Mouse (Mus musculus): ENCODE data around the gene Neurod4. TPM values are rescaled to one million over a fixed set of nuclear protein-coding genes. Genes with fewer than 3 reads are reported as not detected.
"Not testable (repeated sequence)": the region's sequence is repeated elsewhere in the genome, so short reads cannot be mapped to it uniquely, and the experiment has no call there.

Neurod4 gene
- under 1 TPM; 0.10 to 0.18 TPM for total RNA-seq (2021)
- long read RNA-seq, experiment 1 = 0 reads
- long read RNA-seq, experiment 2 = 0 reads

DNA sequence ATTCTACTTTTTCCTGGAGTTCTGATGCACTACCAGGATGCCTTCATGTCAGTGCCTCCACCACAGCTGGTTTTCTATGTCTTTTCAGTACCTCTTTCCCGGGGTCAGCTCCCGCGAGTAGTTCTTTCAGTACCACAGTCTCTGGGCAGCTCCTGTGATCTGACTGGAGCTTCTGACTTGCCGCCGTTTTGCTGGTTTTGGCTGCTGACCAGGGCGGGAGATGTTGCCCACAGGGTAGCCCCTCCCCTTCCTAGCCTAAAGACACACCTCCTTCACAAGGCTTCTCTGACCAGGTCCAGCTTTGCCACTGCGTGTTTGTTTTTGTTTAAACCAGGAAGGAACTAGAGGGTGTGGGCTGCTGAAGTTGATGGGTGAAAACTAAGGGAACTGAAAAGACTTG is at the start of gene Neurod4:
Gene Neurod4 (minus strand): TSS at position 175 of the 400 bp plus-strand sequence.
- H3K27ac ChIP-seq = no peak within 1 kb of the TSS
- H3K4me3 ChIP-seq = no peak within 1 kb of the TSS
- no peak for DNase-seq (ENCODE audit: low spot score in 2 of 2)
- TF ChIP-seq CTCF (conservative IDR thresholded peaks at IDR 0.05) = no peak

- no peak for DNase-seq (ENCODE audit: low spot score in 2 of 2)
- H3K4me3 ChIP-seq = no peak overlapping the region
- TF ChIP-seq CTCF (conservative IDR thresholded peaks at IDR 0.05) = no peak
- no peak overlapping the region for H3K27ac ChIP-seq
Observed at GRCm38 (mm10) chr10:130324243-130324642, 44.2 kb upstream of the Neurod4 start.

- Histone ChIP-seq H3K27ac (no peak within 1 kb of the TSS), H3K4me3 (no peak within 1 kb of the TSS)
- no peak for TF ChIP-seq CTCF (conservative IDR thresholded peaks at IDR 0.05)
- no peak for DNase-seq (ENCODE audit: low spot score in 2 of 2)
Observed at GRCm38 (mm10) chr10:130322637-130323036, 42.6 kb upstream of the Neurod4 start, which contains the start of gene Tespa1. TSS of gene Tespa1 (plus strand) at chr10:130322870.

- Histone ChIP-seq H3K27ac (no peak overlapping the region), H3K4me3 (no peak overlapping the region)
- no peak for DNase-seq (ENCODE audit: low spot score in 2 of 2)
- no peak for TF ChIP-seq CTCF (conservative IDR thresholded peaks at IDR 0.05)
Observed at GRCm38 (mm10) chr10:130322062-130322461, 42.0 kb upstream of the Neurod4 start.

DNA sequence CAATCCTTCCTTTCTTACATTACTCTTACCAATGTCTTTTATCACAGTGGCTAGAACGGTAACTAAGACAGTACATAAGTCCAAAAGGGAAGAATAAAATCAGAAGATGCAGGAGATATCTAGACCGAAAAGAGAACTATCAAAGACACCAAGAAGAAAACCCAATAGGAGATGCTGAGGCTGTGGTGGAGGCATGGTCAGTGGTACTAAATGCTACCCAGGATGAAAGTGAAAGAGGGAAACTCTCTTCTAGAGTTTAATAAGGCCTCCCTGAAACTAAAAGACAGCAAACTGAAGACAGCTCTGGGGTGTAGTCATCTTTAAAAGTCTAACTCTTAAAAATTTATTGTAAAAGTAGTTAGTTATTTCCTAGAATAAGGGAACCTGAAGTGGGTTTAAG is 40.7 kb upstream of the Neurod4 start:
- no peak for TF ChIP-seq CTCF (conservative IDR thresholded peaks at IDR 0.05)
- DNase-seq (ENCODE audit: low spot score in 2 of 2) = no peak
- no peak overlapping the region for H3K4me3 ChIP-seq
- no peak overlapping the region for H3K27ac ChIP-seq

DNA sequence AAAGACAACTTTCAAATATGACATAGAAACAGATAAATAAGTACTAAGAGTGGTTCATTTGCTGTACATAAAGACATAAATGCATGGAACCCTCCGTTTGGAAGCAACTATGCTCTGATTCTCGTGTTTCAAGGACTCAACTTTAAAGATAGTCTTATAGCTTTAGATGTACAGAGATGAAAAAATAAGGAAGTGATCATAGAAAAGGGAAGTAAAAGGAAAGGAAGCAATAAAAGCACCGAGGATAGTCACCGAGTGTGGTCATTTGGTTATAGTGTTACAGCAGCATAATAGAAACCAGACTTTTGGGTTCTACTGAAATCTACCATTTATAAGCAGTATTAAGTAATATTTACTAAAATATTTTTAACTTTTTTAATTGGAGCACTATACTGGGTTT is 38.7 kb upstream of the Neurod4 start:
- no peak for TF ChIP-seq CTCF (conservative IDR thresholded peaks at IDR 0.05)
- no peak overlapping the region for H3K27ac ChIP-seq
- DNase-seq (ENCODE audit: low spot score in 2 of 2) = no peak
- H3K4me3 ChIP-seq = no peak overlapping the region

- no peak overlapping the region for H3K27ac ChIP-seq
- H3K4me3 ChIP-seq = no peak overlapping the region
- no peak for DNase-seq (ENCODE audit: low spot score in 2 of 2)
- TF ChIP-seq CTCF (conservative IDR thresholded peaks at IDR 0.05) = no peak
Observed at GRCm38 (mm10) chr10:130315846-130316245, 35.8 kb upstream of the Neurod4 start.

GRCm38 (mm10) chr10:130314110-130314829 is 34.2 kb upstream of the Neurod4 start:
- no peak overlapping the region for H3K27ac ChIP-seq
- TF ChIP-seq CTCF (conservative IDR thresholded peaks at IDR 0.05) = no peak
- H3K4me3 ChIP-seq = no peak overlapping the region
- no peak for DNase-seq (ENCODE audit: low spot score in 2 of 2)

DNA sequence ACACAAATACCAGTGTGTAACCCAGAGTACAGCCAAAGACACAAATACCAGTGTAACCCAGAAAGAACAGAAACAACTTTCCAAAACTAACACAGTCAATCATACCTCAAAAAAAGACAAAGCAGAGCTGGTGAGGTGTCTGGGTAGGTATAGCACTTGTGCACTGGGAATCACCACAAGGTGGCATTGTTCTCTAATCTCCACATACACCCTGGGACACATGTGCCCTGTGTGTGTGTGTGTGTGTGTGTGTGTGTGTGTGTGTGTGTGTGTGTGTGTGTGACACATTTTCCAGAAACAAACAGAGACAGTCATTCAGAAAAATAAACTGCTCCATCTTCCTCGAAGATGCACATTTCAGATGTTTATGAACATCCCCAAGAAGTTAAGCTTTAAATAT is 33.5 kb upstream of the Neurod4 start:
- DNase-seq (ENCODE audit: low spot score in 2 of 2) = no peak
- Histone ChIP-seq H3K4me3 (no peak overlapping the region), H3K27ac (no peak overlapping the region)
- TF ChIP-seq CTCF (conservative IDR thresholded peaks at IDR 0.05) = peak; percentile 55

GRCm38 (mm10) chr10:130311534-130312227 is 31.6 kb upstream of the Neurod4 start:
- no peak for DNase-seq (ENCODE audit: low spot score in 2 of 2)
- TF ChIP-seq CTCF (conservative IDR thresholded peaks at IDR 0.05) = no peak

DNA sequence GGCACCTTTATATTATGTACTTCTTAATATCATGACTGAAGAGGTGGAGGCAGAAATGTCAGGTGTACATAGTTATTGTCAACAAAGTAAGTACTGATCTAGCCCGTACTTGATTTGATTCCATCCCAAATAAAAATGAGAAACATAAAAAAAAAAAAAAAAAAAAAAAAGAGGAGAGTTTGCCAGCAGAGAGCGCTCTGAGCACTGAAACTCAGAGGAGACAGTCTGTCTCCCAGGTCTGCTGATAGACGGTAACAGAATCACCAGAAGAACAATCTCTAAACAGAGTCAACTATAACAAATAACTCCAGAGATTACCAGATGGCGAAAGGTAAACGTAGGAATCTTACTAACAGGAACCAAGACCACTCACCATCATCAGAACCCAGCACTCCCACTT is 24.1 kb upstream of the Neurod4 start:
- not testable (repeated sequence) for H3K4me3 ChIP-seq; H3K27ac ChIP-seq; DNase-seq (ENCODE audit: low spot score in 2 of 2)

More at GRCm38 (mm10) chr10:130311534-130312227, 31.6 kb upstream of the Neurod4 start:
- Histone ChIP-seq H3K27ac (no peak overlapping the region), H3K4me3 (no peak overlapping the region)

DNA sequence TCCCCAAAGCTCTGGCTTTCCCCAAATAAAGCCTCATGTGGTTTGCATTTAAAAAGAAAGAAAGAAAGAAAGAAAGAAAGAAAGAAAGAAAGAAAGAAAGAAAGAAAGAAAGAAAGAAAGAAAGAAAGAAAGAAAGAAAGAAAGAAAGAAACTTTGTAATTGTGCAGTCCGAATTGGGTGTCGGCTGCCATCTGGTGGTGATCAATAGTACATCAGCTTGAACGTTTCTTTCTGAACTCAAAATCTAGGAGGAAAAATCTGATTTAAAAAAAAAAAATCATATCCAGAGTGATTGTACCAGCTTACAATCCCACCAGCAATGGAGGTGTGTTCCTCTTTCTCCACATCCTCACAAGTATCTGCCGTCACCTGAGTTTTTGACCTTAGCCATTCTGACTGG is 18.7 kb upstream of the Neurod4 start:
- not testable (repeated sequence) for H3K27ac ChIP-seq, H3K4me3 ChIP-seq
- peak; percentile 79 for TF ChIP-seq CTCF (conservative IDR thresholded peaks at IDR 0.05)
- peak in 1 of 2 experiments; percentile 33 for DNase-seq (ENCODE audit: low spot score in 2 of 2)

GRCm38 (mm10) chr10:130293741-130294408 is 13.8 kb upstream of the Neurod4 start:
- Histone ChIP-seq H3K4me3 (no peak overlapping the region), H3K27ac (no peak overlapping the region)
- no peak for DNase-seq (ENCODE audit: low spot score in 2 of 2)
- TF ChIP-seq CTCF (conservative IDR thresholded peaks at IDR 0.05) = no peak
